Mouse (Mus musculus): ENCODE data around the gene Bcor. TPM values are rescaled to one million over a fixed set of nuclear protein-coding genes. Genes with fewer than 3 reads are reported as not detected.

Bcor gene
- 3.9 and 6.0 TPM in 2 replicates for polyA plus RNA-seq (2012; rRNA removed; ENCODE audit: low replicate concordance)

GRCm38 (mm10) chrX:12159981-12160656, at the start of gene Bcor:
Gene Bcor, minus strand, starts transcription at chrX:12160355.

